Mouse (Mus musculus): ENCODE data around the gene Gm5089. TPM values are rescaled to one million over a fixed set of nuclear protein-coding genes. Genes with fewer than 3 reads are reported as not detected.

Gm5089 gene
- polyA plus RNA-seq, 1 experiment: not detected

DNA sequence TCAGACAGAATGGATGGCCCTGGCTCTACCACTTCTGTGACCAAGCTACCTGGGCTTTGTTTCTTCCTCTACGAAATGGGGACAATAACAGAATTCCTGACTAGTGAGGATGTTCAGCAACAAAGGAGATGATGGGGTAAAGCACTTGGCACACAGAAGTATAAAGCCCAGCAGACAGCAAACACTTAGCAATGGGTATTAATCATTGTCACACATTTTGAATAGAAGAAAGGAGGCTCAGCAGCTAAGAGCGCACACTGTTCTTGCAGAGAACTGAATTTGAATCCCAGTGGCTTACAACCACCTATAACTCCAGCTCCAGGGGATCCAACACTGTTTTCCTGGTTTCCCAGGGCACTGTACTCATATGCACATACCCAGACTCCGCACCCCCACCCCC, 23.3 kb downstream of the Gm5089 start:
- H3K4me1 ChIP-seq (ENCODE audit: control insufficient read depth, insufficient read depth, insufficient read length, low read length): no peaks in the 10 kb centered on the region
- no peak overlapping the region for H3K27ac ChIP-seq (replicated peaks; ENCODE audit: low read depth, low read length)

DNA sequence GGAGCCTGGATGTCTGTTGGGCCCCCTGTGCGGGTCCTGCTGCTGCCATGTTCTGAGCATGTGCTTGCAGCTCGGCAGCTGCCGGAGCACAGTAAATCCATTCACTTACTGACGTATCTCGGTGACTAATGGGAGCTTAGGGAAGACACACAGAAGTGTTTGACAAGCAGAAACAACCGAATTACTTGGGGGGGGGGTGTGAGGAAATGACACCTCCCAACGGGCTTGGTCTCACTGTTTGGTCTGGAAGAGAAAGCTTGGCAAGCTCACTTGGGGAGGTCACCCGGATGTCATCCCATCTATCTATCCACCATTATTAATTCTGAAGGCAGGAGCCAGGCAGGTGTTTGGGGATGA, 23.7 kb downstream of the Gm5089 start:
- Histone ChIP-seq H3K4me1 (ENCODE audit: control insufficient read depth, insufficient read depth, insufficient read length, low read length) (no peaks in the 10 kb centered on the region), H3K27ac (replicated peaks; ENCODE audit: low read depth, low read length) (no peak overlapping the region)

More for the DNA sequence above, 23.3 kb downstream of the Gm5089 start:
- no peak overlapping the region for H3K4me3 ChIP-seq (ENCODE audit: insufficient read depth, low read depth, low read length)

DNA sequence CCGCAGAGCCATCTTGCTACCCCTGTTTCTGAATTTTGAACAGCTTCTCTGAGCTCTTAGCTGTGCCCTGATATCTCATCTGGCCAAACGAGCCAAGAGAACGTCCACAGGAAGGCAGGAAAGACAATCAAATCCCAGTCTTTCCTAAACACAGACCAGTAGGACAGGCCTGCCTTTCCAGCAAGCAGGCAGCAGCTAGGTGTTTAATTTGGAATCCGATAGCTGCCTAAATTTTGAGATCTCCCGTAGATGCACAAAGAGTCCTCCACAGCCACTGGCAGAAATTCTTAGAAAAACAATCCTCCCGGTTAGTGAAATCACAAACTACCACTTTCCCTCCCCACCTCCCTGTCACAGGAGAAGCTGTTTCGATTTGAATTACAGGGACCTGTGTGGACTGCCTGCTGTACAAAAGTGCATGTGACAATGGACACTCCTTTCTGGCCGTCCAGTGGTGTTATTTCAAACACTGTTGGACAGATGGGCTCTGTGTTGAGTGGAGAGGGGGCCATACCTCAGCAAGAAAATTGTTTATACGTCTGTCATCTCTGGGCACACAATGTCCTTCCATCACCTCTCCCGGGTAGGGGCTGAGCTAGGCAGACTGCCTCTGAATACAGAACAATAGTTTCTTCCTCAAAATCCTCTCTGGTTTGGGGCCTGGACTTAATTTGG, 24.2 kb downstream of the Gm5089 start:
- H3K27ac ChIP-seq (replicated peaks; ENCODE audit: low read depth, low read length): no peak overlapping the region
- no peaks in the 10 kb centered on the region for H3K4me1 ChIP-seq (ENCODE audit: control insufficient read depth, insufficient read depth, insufficient read length, low read length)
- H3K4me3 ChIP-seq (ENCODE audit: insufficient read depth, low read depth, low read length): no peak overlapping the region

More for the DNA sequence above, 23.7 kb downstream of the Gm5089 start:
- H3K4me3 ChIP-seq (ENCODE audit: insufficient read depth, low read depth, low read length): no peak overlapping the region

DNA sequence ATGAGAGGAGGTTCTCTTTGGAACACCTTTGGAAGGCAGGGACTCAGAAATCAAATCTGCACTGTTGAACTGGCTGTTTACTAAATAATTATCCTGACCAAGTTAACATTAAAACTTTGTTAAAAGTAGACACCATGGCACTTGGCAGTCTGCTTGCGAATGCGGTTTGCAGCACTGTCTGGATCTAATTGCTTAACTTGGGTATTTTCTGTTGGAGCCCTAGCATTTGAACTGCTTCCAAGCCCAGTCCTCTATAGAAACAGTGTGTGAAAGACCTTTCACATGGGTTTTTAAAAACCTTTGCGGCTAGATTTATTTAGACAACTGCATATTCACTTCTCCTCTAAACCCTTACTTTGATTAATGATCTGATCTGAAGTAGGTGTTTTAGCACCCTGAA, 26.5 kb downstream of the Gm5089 start:
- H3K4me1 ChIP-seq (ENCODE audit: control insufficient read depth, insufficient read depth, insufficient read length, low read length): no peaks in the 10 kb centered on the region
- H3K27ac ChIP-seq (replicated peaks; ENCODE audit: low read depth, low read length): no peak overlapping the region
- H3K4me3 ChIP-seq (ENCODE audit: insufficient read depth, low read depth, low read length): no peak overlapping the region

DNA sequence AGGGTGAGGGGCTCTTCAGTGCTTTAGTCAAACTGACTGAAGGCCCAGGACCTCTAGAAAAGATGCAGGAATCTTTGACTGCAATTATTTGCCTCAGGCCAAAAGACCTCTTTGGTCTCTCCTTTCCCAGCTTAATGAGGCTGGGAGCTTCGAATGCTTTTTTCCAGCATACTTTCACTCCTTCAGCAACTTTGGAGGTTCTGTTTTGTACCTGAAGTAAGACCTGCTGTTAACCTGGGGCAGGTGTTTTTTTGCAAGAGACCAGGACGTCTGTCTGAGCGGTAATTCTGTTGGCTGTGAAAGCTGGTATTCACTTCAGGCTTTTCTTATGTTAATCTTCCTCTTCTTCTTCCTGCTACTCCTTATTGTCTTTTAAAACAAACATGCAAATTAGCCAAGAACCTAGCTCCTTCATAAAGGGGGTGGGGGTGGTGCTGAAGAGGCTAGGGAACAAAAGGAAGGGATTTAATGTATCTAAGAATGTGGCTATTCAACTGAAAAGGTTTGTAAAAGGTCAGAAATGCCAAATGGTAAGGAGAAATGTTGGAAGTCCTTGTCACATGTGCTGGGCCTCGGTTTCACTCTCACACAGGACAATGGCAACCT, 34.6 kb downstream of the Gm5089 start:
- Histone ChIP-seq H3K4me1 (ENCODE audit: control insufficient read depth, insufficient read depth, insufficient read length, low read length) (no peaks in the 10 kb centered on the region), H3K27ac (replicated peaks; ENCODE audit: low read depth, low read length) (no peak overlapping the region), H3K4me3 (ENCODE audit: insufficient read depth, low read depth, low read length) (no peak overlapping the region)

DNA sequence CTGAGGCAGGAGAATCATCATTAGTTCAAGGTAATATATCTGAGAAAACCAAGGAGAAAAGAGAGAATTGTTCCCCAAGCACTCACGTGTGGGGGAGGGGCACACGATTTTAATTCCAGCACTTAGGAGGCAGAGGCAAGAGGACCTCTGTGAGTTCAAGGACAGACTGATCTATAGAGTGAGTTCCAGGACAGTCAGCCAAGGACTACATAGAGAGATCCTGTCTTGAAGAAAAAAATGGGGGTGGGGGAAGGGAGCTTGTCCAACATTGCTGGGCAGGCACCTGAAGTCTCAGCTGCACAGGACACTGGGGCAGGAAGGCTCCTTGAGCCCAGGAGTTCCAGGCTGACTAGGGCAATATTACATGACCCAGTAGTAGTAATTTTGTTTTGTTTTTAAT, 36.1 kb downstream of the Gm5089 start:
- Histone ChIP-seq H3K27ac (replicated peaks; ENCODE audit: low read depth, low read length) (no peak overlapping the region), H3K4me1 (ENCODE audit: control insufficient read depth, insufficient read depth, insufficient read length, low read length) (no peaks in the 10 kb centered on the region), H3K4me3 (ENCODE audit: insufficient read depth, low read depth, low read length) (no peak overlapping the region)

DNA sequence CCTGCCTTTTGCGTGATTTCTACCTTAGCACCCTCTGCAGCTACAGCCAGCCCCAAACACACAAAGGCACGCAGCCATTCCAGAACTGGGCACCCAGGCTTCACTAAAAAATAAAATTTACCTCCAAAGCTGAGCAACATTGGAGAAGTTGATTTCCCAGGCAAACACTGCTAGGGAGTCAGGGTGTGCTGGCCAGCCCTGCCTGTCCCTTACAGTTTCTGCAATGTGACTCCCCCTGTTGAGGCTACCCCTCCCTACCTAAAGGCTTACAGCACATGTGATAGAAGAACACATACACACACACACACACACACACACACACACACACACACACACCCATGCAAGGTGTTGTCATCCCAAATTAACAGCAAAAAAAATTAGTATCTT, 37.4 kb downstream of the Gm5089 start:
- Histone ChIP-seq H3K4me3 (ENCODE audit: insufficient read depth, low read depth, low read length) (no peak overlapping the region), H3K27ac (replicated peaks; ENCODE audit: low read depth, low read length) (no peak overlapping the region), H3K4me1 (ENCODE audit: control insufficient read depth, insufficient read depth, insufficient read length, low read length) (no peaks in the 10 kb centered on the region)

DNA sequence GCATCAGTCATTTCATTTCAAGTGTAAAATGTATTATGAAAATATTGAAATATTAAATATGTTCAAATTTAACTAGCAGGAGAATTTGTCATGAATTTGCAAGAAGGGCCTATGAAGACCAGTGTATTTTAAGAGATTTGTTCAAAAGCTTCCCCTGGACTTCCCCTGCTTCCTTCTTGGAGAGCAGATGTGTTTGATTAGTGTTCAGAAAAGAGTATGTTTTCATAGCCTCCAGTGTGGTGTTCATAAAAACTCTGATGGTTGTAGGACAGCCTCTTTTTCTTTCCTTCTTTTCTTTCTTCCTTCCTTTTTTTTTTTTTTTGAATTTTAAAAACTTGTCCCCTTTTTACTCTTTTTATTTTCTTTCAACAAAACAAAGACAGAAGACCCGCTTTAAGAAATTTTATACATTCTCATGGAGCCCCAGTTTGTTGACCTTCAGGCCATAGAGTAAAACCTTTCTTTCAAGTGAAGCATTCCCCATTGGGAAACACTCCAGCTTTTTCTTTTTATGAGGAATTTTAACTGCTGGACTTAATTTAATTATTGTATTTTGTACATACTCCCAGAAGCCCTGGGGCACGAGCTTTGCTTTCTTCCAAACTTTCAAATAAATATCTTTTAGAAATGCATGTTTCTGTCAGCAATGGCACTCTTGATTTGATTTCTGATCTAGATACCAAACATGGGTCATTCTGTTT, 37.9 kb downstream of the Gm5089 start:
- H3K27ac ChIP-seq (replicated peaks; ENCODE audit: low read depth, low read length): no peak overlapping the region
- no peak overlapping the region for H3K4me3 ChIP-seq (ENCODE audit: insufficient read depth, low read depth, low read length)
- no peaks in the 10 kb centered on the region for H3K4me1 ChIP-seq (ENCODE audit: control insufficient read depth, insufficient read depth, insufficient read length, low read length)

DNA sequence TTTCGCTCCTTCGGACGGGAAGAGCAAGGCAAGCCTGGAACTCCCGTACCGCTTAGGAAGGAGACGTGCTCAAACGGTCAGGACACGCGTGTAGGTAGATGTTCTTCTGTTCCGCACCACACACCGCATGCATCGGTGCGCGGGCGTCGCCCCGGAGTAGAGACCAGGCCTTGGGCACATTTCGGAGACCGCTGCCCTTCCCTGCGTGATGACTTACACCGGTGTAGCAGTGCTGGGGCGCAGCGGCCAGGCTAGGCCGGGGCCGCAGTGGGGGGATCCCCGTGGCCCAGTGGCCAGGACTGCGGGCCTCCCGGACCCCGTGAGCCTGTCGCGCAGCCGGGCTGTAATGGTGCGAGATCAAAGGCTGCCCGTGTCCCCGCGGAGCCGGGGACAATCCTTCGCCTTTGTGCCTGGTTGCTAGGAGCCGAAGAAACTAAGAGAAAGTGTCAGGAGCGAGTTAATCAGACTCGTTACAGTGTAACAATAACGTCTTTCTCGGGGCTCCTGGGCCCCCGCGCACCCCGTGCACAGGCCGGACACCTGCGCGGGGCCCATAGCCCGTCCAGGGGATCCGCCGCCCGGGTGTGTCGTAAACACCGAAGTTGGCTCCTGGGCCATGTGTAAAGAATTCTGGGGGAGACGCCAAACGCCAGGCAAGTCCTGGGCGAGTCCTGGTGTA, 44.2 kb downstream of the Gm5089 start:
- Histone ChIP-seq H3K27ac (replicated peaks; ENCODE audit: low read depth, low read length) (no peak overlapping the region), H3K4me3 (ENCODE audit: insufficient read depth, low read depth, low read length) (no peak overlapping the region), H3K4me1 (ENCODE audit: control insufficient read depth, insufficient read depth, insufficient read length, low read length) (no peaks in the 10 kb centered on the region)

DNA sequence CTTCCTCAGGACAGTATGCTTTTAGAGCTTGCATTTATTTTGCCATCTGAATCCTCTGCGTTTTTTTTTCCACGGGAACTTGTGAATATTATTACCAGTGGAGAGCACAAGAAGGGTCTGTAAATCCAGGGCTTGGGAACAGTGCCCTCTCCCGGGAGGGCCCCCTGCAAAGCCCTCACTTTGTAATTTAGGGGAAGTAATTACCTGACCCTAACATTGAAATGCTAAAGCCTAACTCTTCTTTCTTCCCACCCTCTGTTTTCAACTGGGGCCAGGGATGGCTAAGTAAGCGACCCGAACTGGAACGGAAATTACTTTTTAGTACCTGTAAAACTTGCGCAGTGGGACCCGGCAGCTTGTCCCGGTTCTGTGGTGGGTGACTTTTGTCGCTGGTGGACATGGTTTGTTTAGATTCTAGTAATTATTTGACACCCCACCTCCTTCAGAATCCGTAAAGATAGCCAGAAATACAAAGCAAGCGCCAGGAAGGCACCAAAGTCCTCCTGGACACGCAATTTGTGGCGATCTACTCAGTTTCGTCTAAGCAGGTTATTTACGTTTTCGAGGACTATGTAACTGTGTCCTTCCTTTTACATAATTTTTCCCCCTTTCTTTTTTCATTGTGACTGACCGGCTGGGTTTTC, 44.9 kb downstream of the Gm5089 start:
- no peak overlapping the region for H3K27ac ChIP-seq (replicated peaks; ENCODE audit: low read depth, low read length)
- no peak overlapping the region for H3K4me3 ChIP-seq (ENCODE audit: insufficient read depth, low read depth, low read length)
- H3K4me1 ChIP-seq (ENCODE audit: control insufficient read depth, insufficient read depth, insufficient read length, low read length): no peaks in the 10 kb centered on the region

DNA sequence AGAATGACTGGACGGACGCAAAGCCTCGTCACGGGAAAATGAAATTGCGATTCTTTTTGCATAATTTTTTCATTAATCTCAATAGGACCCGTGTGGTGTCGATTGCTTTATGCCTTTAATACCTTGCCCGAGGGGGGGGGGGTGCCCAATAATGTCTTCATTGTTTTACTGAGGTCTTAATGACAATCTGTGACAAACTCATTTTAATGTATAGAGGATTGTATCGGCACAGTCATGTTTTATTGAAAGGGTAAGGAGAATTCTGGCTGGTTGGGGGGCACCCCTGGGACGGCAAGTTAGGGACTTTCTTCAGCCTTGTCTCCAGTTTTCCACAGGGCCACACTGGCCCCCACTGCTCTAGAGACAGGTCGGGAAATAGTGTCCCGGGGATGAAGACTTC, 45.7 kb downstream of the Gm5089 start:
- Histone ChIP-seq H3K4me3 (ENCODE audit: insufficient read depth, low read depth, low read length) (no peak overlapping the region), H3K27ac (replicated peaks; ENCODE audit: low read depth, low read length) (no peak overlapping the region), H3K4me1 (ENCODE audit: control insufficient read depth, insufficient read depth, insufficient read length, low read length) (no peaks in the 10 kb centered on the region)

DNA sequence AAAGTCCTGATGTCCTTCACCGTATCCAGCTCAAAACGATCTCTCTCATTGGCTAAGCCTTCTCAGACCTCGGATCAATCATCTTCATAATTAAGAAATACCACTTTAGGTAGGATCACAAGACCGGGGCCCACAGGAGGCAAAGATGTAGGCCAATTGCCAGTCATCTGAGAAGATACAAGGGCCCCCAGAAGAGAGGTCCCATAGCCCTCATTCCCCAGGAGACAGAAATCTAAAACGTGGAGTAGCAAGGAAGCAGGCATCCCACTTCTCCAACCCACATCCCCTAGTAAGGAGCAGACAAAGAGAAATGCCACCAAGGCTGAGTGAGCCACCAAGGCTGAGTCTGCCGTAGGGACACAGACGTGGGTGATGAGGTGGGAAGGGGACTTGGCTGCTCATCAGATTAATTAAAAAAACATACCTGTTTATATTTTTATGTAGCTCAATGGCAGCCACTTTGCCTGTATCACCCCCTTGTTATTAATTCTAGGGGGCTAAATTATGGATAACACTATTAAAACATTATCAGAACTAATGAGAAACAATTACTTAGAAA, 46.2 kb downstream of the Gm5089 start:
- H3K4me1 ChIP-seq (ENCODE audit: control insufficient read depth, insufficient read depth, insufficient read length, low read length): no peaks in the 10 kb centered on the region
- no peak overlapping the region for H3K27ac ChIP-seq (replicated peaks; ENCODE audit: low read depth, low read length)
- no peak overlapping the region for H3K4me3 ChIP-seq (ENCODE audit: insufficient read depth, low read depth, low read length)

DNA sequence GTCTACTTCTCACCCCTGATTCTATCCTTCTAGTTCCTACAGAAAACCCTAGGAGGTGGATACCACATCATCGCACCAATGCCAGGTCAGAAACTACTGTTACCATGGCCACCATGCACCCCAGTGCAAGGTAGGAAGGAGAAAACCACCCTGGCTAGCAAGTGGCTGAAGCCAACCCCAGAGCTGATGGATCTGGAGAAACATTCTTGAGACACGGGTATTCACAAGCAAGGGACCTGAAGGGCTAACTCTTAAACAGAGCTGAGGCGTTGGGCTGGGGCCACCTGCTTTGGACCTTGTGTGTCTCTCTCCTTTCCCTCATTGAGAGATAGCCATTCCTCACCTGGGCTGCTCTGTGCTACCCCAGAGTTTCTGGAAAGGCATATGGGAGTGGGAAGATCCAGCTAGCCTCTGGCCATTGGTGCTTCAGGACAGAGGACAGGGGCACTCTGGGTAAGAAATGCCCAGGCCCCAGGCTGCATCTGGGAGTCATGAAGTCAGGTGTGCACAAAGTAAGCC, 47.4 kb downstream of the Gm5089 start:
- H3K27ac ChIP-seq (replicated peaks; ENCODE audit: low read depth, low read length): no peak overlapping the region
- H3K4me1 ChIP-seq (ENCODE audit: control insufficient read depth, insufficient read depth, insufficient read length, low read length): no peaks in the 10 kb centered on the region
- H3K4me3 ChIP-seq (ENCODE audit: insufficient read depth, low read depth, low read length): no peak overlapping the region

DNA sequence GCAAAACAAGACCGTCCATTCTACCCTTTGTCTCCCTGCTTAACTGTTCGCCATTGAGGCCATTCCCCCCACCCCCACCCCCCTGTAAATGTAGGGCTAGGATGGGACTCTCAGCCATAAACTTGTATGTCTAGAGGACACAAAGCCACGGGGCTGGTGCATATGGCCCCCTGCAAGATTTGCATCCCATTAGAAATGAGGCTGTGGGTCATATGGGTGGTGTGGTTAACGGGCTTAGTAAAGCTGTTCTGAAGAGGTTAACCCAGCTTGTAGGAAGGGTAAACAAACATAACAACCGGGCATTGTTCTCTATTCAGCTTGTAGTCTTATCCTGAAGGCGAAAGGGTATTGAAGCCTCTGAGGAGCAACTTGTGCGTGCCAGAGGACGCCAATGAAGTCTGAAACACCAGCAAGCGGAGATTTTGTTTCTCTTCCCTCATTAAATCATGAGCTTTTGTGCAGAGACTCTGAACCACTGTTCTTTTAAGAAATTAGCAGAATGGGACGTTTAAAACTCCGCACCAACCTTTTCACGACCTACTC, 48.1 kb downstream of the Gm5089 start:
- Histone ChIP-seq H3K4me3 (ENCODE audit: insufficient read depth, low read depth, low read length) (no peak overlapping the region), H3K4me1 (ENCODE audit: control insufficient read depth, insufficient read depth, insufficient read length, low read length) (no peaks in the 10 kb centered on the region), H3K27ac (replicated peaks; ENCODE audit: low read depth, low read length) (no peak overlapping the region)

Data from brown adipose tissue, adult 24 weeks (tissue).